Mouse (Mus musculus) kidney, adult 2 months (tissue): ENCODE results near the gene Sec24c.

Experiments used
- CTCF ChIP-seq: fragments of 200-500 bp; conservative IDR thresholded peaks from 2 replicates; pipeline ENCODE4 v1.5.1; 2011; ENCODE audit warnings: low read depth, mild to moderate bottlenecking, control low read depth, low read length, moderate library complexity, mixed read lengths; ENCODE audit not compliant: insufficient read depth, insufficient read length
- POLR2A ChIP-seq: fragments of 200-500 bp; IDR thresholded peaks from one replicate; pipeline ENCODE4 v1.6.1; 2011; ENCODE audit warnings: low read depth, low read length, control low read depth

DNA sequence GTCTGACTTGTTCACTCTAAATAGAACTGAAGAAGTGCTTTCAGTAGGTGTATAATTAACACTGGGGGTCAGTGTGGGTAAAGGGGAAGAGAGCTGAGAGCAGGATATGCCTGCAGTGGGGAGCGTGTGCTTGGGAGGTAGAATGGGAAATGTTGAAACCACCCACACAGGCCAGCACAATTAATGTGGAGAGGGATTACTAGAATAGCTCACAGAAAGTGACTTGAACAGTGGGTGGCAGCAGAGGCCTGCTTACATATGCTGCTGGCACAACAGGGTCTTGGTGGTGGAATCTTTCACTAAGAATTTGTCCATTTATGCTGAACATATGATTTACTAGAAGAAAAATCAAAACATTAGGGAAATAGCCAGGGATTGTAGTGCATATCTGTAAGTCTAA, 22.9 kb downstream of the Sec24c start:
- TF ChIP-seq POLR2A (no peak), CTCF (peak; percentile 55)
